11 mouse cellular contexts compared by ENCODE assay signal in genomic region chrX:72330323-72330722, GRCm38 (mm10). TPM values are rescaled to one million over a fixed set of nuclear protein-coding genes. Genes with fewer than 3 reads are reported as not detected.
DNase-seq lines count a peak whose midpoint lies in the region; ATAC-seq and TF ChIP-seq lines count a peak whose summit lies in the region.
"Had no signal": no experiment of that assay in that cellular context is flagged by ENCODE, and none has a peak within 500 bp of the region (broad histone marks: within the 10 kb centered on the region; RNA-seq: fewer than 3 reads in every experiment).

No protein-coding gene starts in this region.

- no peak for TF ChIP-seq POLR2A in cerebellum, adult 2 months (IDR thresholded peaks at IDR 0.05; ENCODE audit: borderline replicate concordance, insufficient read depth, low read length)

- H3K4me2 ChIP-seq in forebrain, embryonic 14.5 days (ENCODE audit: low read length), result no peak overlapping the region
- no peak overlapping the region for H3K4me2 ChIP-seq in forebrain, embryonic 13.5 days
- H3K4me2 ChIP-seq in embryonic facial prominence, embryonic 11.5 days (ENCODE audit: low read depth, low read length), result no peak overlapping the region
- H3K4me2 ChIP-seq: hindbrain, embryonic 15.5 days had no signal

- peak; percentile 50 for DNase-seq in forebrain, embryonic 14.5 days (ENCODE audit: low spot score)
- DNase-seq in 416B (ENCODE audit: low read depth), result peak; percentile 7
- peak; percentile 9 for DNase-seq in embryonic facial prominence, embryonic 11.5 days (ENCODE audit: low spot score)
- peak; percentile 24 to 36 for DNase-seq in heart, postnatal 10 days
- DNase-seq in cerebellum, adult 2 months, result no peak
- DNase-seq in ovary, adult 18-20 months (ENCODE audit: low spot score), result no peak

- 54% methylated on average over 1 of the region's 1 CpGs for WGBS in forebrain, embryonic 14.5 days
- 25% methylated on average over 1 of the region's 1 CpGs for whole genome bisulfite sequencing in forebrain, embryonic 13.5 days
- 45% methylated on average over 1 of the region's 1 CpGs for WGBS in embryonic facial prominence, embryonic 11.5 days
- WGBS in cerebellum, adult 2 months, result 4% methylated on average over 1 of the region's 1 CpGs

- no peaks in the 10 kb centered on the region for H3K9me3 ChIP-seq in forebrain, embryonic 14.5 days (replicated peaks; ENCODE audit: control insufficient read depth, low read length)
- H3K9me3 ChIP-seq in forebrain, embryonic 13.5 days (replicated peaks), result no peaks in the 10 kb centered on the region
- no peaks in the 10 kb centered on the region for H3K9me3 ChIP-seq in embryonic facial prominence, embryonic 11.5 days (replicated peaks; ENCODE audit: control insufficient read depth, low read length)
- H3K9me3 ChIP-seq: hindbrain, embryonic 15.5 days had no signal

- H3K4me3 ChIP-seq in forebrain, embryonic 14.5 days (ENCODE audit: low read depth, low read length), result no peak overlapping the region
- H3K4me3 ChIP-seq in forebrain, embryonic 13.5 days, result no peak overlapping the region
- no peak overlapping the region for H3K4me3 ChIP-seq in embryonic facial prominence, embryonic 11.5 days (ENCODE audit: low read depth, low read length)
- no peak overlapping the region for H3K4me3 ChIP-seq in cerebellum, adult 2 months (replicated peaks; ENCODE audit: insufficient read depth, low read depth, low read length)
- H3K4me3 ChIP-seq: hindbrain, embryonic 15.5 days had no signal

- no peak overlapping the region for H3K27ac ChIP-seq in forebrain, embryonic 14.5 days (ENCODE audit: low read depth, low read length)
- H3K27ac ChIP-seq in forebrain, embryonic 13.5 days, result no peak overlapping the region
- no peak overlapping the region for H3K27ac ChIP-seq in embryonic facial prominence, embryonic 11.5 days (replicated peaks; ENCODE audit: low read depth, low read length)
- no peak overlapping the region for H3K27ac ChIP-seq in cerebellum, adult 2 months (ENCODE audit: insufficient read depth, low read length)
- H3K27ac ChIP-seq: hindbrain, embryonic 15.5 days had no signal

- no peak for TF ChIP-seq CTCF in cerebellum, adult 2 months (IDR thresholded peaks at IDR 0.05; ENCODE audit: borderline replicate concordance, insufficient read depth, low read depth, low read length)

- H3K9ac ChIP-seq in forebrain, embryonic 14.5 days (ENCODE audit: low read length), result no peak overlapping the region
- H3K9ac ChIP-seq in forebrain, embryonic 13.5 days, result no peak overlapping the region
- no peak overlapping the region for H3K9ac ChIP-seq in embryonic facial prominence, embryonic 11.5 days (replicated peaks; ENCODE audit: low read length)
- H3K9ac ChIP-seq: hindbrain, embryonic 15.5 days had no signal

- H3K4me1 ChIP-seq in forebrain, embryonic 14.5 days (ENCODE audit: control insufficient read depth, insufficient read depth, low read length), result no peaks in the 10 kb centered on the region
- H3K4me1 ChIP-seq in forebrain, embryonic 13.5 days, result no peaks in the 10 kb centered on the region
- H3K4me1 ChIP-seq in embryonic facial prominence, embryonic 11.5 days (ENCODE audit: control insufficient read depth, insufficient read depth, low read length), result no peaks in the 10 kb centered on the region
- H3K4me1 ChIP-seq in cerebellum, adult 2 months (ENCODE audit: control insufficient read depth, insufficient read depth, low read length), result no peaks in the 10 kb centered on the region
- H3K4me1 ChIP-seq: hindbrain, embryonic 15.5 days had no signal

- H3K36me3 ChIP-seq in forebrain, embryonic 14.5 days (ENCODE audit: control insufficient read depth, insufficient read depth, low read length), result no peaks in the 10 kb centered on the region
- H3K36me3 ChIP-seq in forebrain, embryonic 13.5 days (ENCODE audit: poor library complexity, severe bottlenecking), result no peaks in the 10 kb centered on the region
- H3K36me3 ChIP-seq in embryonic facial prominence, embryonic 11.5 days (replicated peaks; ENCODE audit: control insufficient read depth, insufficient read depth, low read depth, low read length), result no peaks in the 10 kb centered on the region
- H3K36me3 ChIP-seq: hindbrain, embryonic 15.5 days had no signal

- no peak for ATAC-seq in forebrain, embryonic 14.5 days
- ATAC-seq in forebrain, embryonic 13.5 days, result no peak
- no peak for ATAC-seq in embryonic facial prominence, embryonic 11.5 days (replicated peaks; ENCODE audit: insufficient number of reproducible peaks, low FRiP score, low TSS enrichment, low read depth)
- no peak for ATAC-seq in activated CD4-positive, CD25-positive, alpha-beta regulatory T cell, adult 4 months

- intact Hi-C loops in heart, postnatal 10 days (cut with DNase I), result no loop called here

- no peaks in the 10 kb centered on the region for H3K27me3 ChIP-seq in forebrain, embryonic 14.5 days (replicated peaks; ENCODE audit: control insufficient read depth, insufficient read depth, low read length)
- no peaks in the 10 kb centered on the region for H3K27me3 ChIP-seq in forebrain, embryonic 13.5 days
- no peaks in the 10 kb centered on the region for H3K27me3 ChIP-seq in embryonic facial prominence, embryonic 11.5 days (ENCODE audit: control insufficient read depth, insufficient read depth, low read length)
- no peaks in the 10 kb centered on the region for H3K27me3 ChIP-seq in cerebellum, adult 2 months (ENCODE audit: control insufficient read depth, insufficient read depth, low read length)
- H3K27me3 ChIP-seq: hindbrain, embryonic 15.5 days had no signal

RNA-seq across cellular contexts. Expression of gene Gabre, which starts 55.7 kb away (rescaled TPM):
- 0.22 and 0.30 TPM in 2 replicates for polyA plus RNA-seq in forebrain, embryonic 14.5 days (2014; fragmentation: Nextera tagmentation; extraction: Ambion mirVana)
- 0.94 and 1.1 TPM in 2 replicates for polyA plus RNA-seq in forebrain, embryonic 13.5 days (2015; fragmentation: Nextera tagmentation; extraction: Ambion mirVana)
- 0.74 and 1.6 TPM in 2 replicates for polyA plus RNA-seq in embryonic facial prominence, embryonic 11.5 days (2014; fragmentation: Nextera tagmentation; extraction: Ambion mirVana)
- total RNA-seq in heart, postnatal 10 days (2021), result 1 to 10 TPM in 1 of 2 experiments, under 1 TPM in 1; 0.72 to 1.2 TPM
- polyA plus RNA-seq in cerebellum, adult 2 months (2012; rRNA removed), result 0.92 and 1.1 TPM in 2 replicates
- not detected for polyA plus RNA-seq in activated CD4-positive, CD25-positive, alpha-beta regulatory T cell, adult 4 months (2017; shearing (Covaris generic))

RNA-seq across cellular contexts. Expression of gene Magea10, which starts 56.3 kb away (rescaled TPM):
- polyA plus RNA-seq in forebrain, embryonic 14.5 days (2014; fragmentation: Nextera tagmentation; extraction: Ambion mirVana), result not detected in 2 replicates
- polyA plus RNA-seq in forebrain, embryonic 13.5 days (2015; fragmentation: Nextera tagmentation; extraction: Ambion mirVana), result not detected in 2 replicates
- polyA plus RNA-seq in embryonic facial prominence, embryonic 11.5 days (2014; fragmentation: Nextera tagmentation; extraction: Ambion mirVana), result not detected in 2 replicates
- not detected for total RNA-seq in heart, postnatal 10 days (2021)
- not detected in 2 replicates for polyA plus RNA-seq in cerebellum, adult 2 months (2012; rRNA removed)
- not detected for polyA plus RNA-seq in activated CD4-positive, CD25-positive, alpha-beta regulatory T cell, adult 4 months (2017; shearing (Covaris generic))
- total RNA-seq: left cerebral cortex, postnatal 36 days had no signal
- polyA plus RNA-seq: hindbrain, embryonic 15.5 days; small intestine, adult 2 months had no signal

Comparison
In these comparisons a context has a peak if more than half of its experiments do, and no peak if none do; other contexts are left out.
1. DNase-seq: peak in forebrain, embryonic 14.5 days (single experiment), 416B (single experiment), embryonic facial prominence, embryonic 11.5 days (single experiment) and heart, postnatal 10 days (2 of 2); none in cerebellum, adult 2 months (0 of 2) and ovary, adult 18-20 months (single experiment).